Mouse (Mus musculus) G1E-ER4 (cell line): ENCODE results near the gene Hoxc13. TPM values are rescaled to one million over a fixed set of nuclear protein-coding genes. Genes with fewer than 3 reads are reported as not detected.

ENCODE experiments used
- GATA1 ChIP-seq: IDR thresholded peaks from one replicate; pipeline ENCODE4 v1.8.0; 2012; ENCODE audit warnings: low read length, inconsistent platforms
- polyA plus RNA-seq: library from polyadenylated mRNA; stranded (reverse); fragments of >175 nt; gene quantifications from 2 replicates; pipeline ENCODE4 v1.2.3, GENCODE M21; 2012

The Hoxc13 gene
- not detected in 2 replicates for polyA plus RNA-seq

- TF ChIP-seq GATA1: no peak
Measured at GRCm38 (mm10) chr15:102921053-102922011, at the start of gene Hoxc13. Hoxc13 (plus strand) TSS chr15:102921103.

DNA sequence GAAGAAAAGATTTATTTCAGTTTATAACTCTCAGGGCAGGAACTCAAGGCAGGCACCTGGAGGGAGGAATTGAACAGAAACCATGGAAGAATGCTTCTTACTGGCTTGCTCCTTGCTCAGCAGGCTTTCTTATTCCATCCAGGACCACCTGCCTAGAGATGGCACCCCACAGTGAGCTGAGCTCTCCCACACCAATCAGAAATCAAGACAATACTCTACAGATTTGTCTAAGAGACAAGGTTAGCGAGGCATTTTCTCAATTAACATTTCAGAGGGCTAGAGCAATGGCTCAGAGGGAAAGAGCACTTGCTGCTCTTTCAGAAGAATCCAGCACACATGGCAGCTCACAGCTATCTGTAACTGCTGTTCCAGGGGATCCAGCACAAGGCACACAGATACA is 35.1 kb upstream of the Hoxc13 start:
- no peak for TF ChIP-seq GATA1

- TF ChIP-seq GATA1: no peak
Measured at GRCm38 (mm10) chr15:102895115-102895514, 25.8 kb upstream of the Hoxc13 start.

DNA sequence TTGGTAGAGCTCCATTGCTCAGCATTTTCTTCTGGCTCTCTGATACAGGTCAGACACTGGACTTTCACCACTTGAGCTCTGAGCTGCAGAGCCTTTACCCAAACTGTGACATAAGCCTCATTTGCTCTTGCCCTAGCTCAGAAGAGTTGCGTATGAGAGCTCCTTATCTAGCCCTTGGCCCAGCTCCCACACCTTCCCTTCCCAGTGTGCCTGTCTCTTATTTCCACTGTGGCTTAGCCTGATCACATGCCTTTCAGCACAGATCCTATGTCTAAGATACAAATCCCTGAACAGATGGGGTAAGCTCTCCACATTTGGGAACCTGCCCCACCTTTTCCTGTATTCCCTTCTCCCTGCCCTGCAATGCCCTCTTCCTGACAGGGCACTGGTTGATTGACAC is 16.0 kb upstream of the Hoxc13 start:
- no peak for TF ChIP-seq GATA1

- no peak for TF ChIP-seq GATA1
Measured at GRCm38 (mm10) chr15:102909536-102909935, 11.4 kb upstream of the Hoxc13 start.

GRCm38 (mm10) chr15:102910038-102910437 is 10.9 kb upstream of the Hoxc13 start:
- TF ChIP-seq GATA1: no peak

GRCm38 (mm10) chr15:102910496-102911095 is 10.3 kb upstream of the Hoxc13 start:
- TF ChIP-seq GATA1: no peak

DNA sequence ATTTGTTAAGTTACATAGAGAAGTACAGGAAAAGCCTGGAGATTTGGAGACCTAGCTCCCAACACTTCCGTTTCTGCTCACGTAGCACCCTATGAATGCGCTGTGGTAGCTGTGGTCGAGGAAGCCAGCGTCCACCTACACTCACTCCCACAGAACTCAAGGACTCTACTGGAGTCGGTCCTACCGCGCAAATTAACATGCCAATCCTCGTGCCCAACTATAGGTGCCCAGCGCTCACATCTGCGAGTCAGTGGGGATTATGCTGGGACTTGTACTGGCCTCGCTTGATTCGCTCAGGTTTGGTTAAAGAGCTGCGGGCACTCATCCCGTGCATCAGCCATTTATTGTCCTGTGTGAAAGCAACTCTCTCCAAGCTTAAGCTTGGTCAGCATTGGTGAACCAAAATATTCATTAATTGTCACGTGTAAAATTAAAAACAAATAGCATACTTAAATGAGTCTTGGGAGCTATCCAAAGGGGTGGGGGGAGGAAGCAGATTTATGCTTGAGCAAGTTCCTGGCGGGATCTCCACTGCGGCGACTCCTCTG is 7.8 kb upstream of the Hoxc13 start:
- no peak for TF ChIP-seq GATA1

GRCm38 (mm10) chr15:102917972-102918572 is 2.8 kb upstream of the Hoxc13 start:
- TF ChIP-seq GATA1: no peak

- TF ChIP-seq GATA1: no peak
Measured at GRCm38 (mm10) chr15:102918611-102919265, 2.2 kb upstream of the Hoxc13 start.

- no peak for TF ChIP-seq GATA1
Measured at GRCm38 (mm10) chr15:102919336-102920180, 1.3 kb upstream of the Hoxc13 start.

DNA sequence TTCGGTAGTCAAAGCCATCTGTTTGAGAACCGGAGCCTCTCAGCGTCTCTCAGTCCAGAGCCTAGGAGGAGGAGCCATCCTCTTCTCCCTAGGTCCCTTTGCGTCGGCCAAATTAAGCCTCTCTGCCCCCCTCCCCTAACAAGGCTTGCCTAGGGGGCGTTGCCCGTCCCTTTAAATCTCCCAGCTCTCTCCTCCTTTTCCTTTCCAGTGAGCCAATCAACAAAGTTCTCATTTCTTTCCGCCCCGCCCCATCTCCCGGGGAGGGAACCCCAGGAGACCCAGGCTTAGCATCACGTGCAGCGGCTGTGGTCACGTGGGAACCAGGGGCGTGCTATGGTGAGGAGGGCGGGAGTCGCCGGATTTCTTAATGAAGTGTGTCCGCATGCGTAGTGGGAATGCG is 284 bp upstream of the Hoxc13 start:
- no peak for TF ChIP-seq GATA1

DNA sequence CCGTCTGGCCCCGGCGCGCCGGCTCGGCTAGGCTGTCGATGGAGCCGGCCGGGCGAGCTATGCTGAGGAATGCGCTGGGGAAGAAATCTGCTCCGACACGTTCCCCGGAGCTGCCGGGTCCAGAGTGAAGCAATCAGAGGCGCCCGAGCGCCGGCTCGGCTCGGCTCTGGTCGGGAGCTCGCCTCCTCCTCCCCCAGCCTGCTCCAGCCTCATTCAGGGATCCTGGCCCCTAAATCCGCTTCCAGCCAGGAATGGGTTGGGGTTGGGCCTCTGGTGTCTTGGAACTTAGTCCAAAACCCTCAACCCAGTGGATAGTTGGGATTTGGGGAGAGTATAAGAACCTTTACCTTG is 1.1 kb downstream of the Hoxc13 start:
- no peak for TF ChIP-seq GATA1

DNA sequence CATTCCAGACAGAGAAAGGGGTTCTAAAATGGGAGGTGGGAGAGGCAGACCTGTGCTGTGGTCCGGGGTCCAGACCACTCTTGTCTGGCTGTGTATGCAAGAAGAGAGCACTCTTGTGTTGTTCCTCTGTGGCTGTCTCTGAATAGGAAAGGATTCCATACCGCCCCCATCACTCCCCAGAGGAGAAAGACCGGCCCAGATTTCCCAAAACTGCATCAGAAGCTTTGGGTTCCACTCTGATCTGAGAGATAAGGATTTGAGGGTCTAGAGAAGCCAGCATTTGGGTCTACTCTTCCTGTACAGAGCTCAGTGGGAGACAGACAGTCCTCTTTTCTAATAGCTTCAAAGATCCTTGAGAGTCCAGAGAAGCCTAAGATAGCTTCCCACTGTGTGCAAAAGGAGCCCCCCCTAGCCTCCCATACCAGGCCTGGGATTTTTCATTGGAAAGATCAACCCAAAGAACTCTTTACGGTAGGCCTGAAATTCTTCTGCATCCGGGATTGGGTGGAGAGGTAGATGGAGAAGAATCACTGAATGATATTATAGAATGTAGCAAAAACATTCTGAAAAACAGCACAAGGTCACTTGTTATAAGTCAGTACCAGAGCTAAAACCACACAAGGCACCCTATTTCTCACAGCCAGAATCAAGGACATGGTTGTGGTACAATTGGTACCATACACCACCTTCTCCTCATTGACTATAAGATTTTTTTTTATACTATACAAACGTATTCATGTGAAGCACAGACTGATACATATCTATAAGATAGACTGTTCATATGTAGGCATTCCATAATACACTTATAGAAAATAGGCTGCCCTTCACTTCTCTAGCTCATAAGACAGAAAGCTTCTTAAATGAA is 2.0 kb downstream of the Hoxc13 start:
- TF ChIP-seq GATA1: no peak
